Mouse (Mus musculus): ENCODE measurements at regions not wholly inside any gene's neighbourhood (a gene's known extent, or its start where the extent isn't known, plus 50 kb on each side); places are given as distances from the start of the nearest gene placed in this dataset.

- TF ChIP-seq POLR2A (IDR thresholded peaks at IDR 0.05; ENCODE audit: borderline replicate concordance, extremely low read depth, low read depth, low read length) (no peak), CTCF (IDR thresholded peaks at IDR 0.05; ENCODE audit: insufficient read depth, low read length) (no peak)
Observed at GRCm38 (mm10) chr5:50195993-50196392, 137.2 kb upstream of the Adgra3 start.
